16 mouse cellular contexts compared by ENCODE assay signal in the genomic region with DNA sequence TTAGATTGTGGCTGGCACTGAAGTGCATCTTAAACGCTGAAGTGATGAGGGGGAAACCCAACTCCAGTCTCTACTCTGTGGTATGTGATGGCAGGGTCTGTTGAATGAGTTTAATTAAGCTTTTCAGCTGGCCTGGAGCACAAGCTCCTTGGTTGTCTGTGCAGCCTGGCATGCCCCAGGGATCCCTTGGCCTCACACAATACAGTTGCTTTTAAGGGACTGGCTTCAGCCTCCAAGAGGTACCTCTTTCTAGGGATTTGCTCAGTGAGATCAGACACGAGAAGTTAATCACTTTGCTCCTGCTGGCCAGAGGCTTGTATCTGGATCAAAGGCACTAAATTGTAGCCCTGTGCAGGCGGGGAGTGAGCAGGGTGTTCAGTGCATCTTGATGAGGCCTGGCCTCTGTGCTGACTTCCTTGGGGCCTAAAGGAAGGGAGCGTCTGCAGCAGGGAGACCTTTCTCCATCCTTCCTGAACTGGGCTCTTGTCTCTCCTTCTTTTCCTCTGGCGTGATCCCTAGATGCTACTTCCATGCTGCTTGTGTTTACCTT. TPM values are rescaled to one million over a fixed set of nuclear protein-coding genes. Genes with fewer than 3 reads are reported as not detected.
A peak's percentile ranks its signal among the peaks of the same experiment; 100 is the strongest.
DNase-seq lines count a peak whose midpoint lies in the region; ATAC-seq and TF ChIP-seq lines count a peak whose summit lies in the region.
"Had no signal": no experiment of that assay in that cellular context is flagged by ENCODE, and none has a peak within 500 bp of the region (broad histone marks: within the 10 kb centered on the region; RNA-seq: fewer than 3 reads in every experiment).

No protein-coding gene starts in this region.

- H3K4me3 ChIP-seq in embryonic fibroblast, embryonic 13.5 days (ENCODE audit: insufficient read depth, low read length): no peak overlapping the region
- no peak overlapping the region for H3K4me3 ChIP-seq in hindbrain, embryonic 15.5 days
- no peak overlapping the region for H3K4me3 ChIP-seq in midbrain, embryonic 15.5 days
- H3K4me3 ChIP-seq: heart, embryonic 12.5 days had no signal

- H3K9ac ChIP-seq in hindbrain, embryonic 15.5 days: no peak overlapping the region
- no peak overlapping the region for H3K9ac ChIP-seq in midbrain, embryonic 15.5 days
- H3K9ac ChIP-seq: heart, embryonic 12.5 days had no signal

- H3K27ac ChIP-seq in embryonic fibroblast, embryonic 13.5 days (ENCODE audit: insufficient read depth, low read length): 0 out of 2 replicates have a peak overlapping the region, but pooled peaks have one; percentile 62
- H3K27ac ChIP-seq in hindbrain, embryonic 15.5 days (replicated peaks): peak overlapping the region; percentile 18; the same call in 1 of the 2 replicates
- H3K27ac ChIP-seq in midbrain, embryonic 15.5 days: peak overlapping the region; percentile 55

- peaks cover 15% of the 10 kb centered on the region for H3K4me1 ChIP-seq in embryonic fibroblast, embryonic 13.5 days (ENCODE audit: control insufficient read depth, insufficient read depth, low read length)
- H3K4me1 ChIP-seq in hindbrain, embryonic 15.5 days (replicated peaks): peaks cover 20% of the 10 kb centered on the region
- H3K4me1 ChIP-seq in midbrain, embryonic 15.5 days: peaks cover 21% of the 10 kb centered on the region

- H3K9me3 ChIP-seq in hindbrain, embryonic 15.5 days: no peaks in the 10 kb centered on the region
- no peaks in the 10 kb centered on the region for H3K9me3 ChIP-seq in midbrain, embryonic 15.5 days
- H3K9me3 ChIP-seq: heart, embryonic 12.5 days had no signal

- TF ChIP-seq POLR2A in embryonic fibroblast, embryonic 13.5 days (IDR thresholded peaks at IDR 0.05; ENCODE audit: low read depth, low read length): no peak

- H3K4me2 ChIP-seq in hindbrain, embryonic 15.5 days: no peak overlapping the region
- no peak overlapping the region for H3K4me2 ChIP-seq in midbrain, embryonic 15.5 days
- H3K4me2 ChIP-seq: heart, embryonic 12.5 days had no signal

- 0 out of 2 replicates have a peak, but pooled peaks cover 17% of the 10 kb centered on the region for H3K36me3 ChIP-seq in hindbrain, embryonic 15.5 days
- no peaks in the 10 kb centered on the region for H3K36me3 ChIP-seq in midbrain, embryonic 15.5 days (replicated peaks)

- no peak for TF ChIP-seq CTCF in embryonic fibroblast, embryonic 13.5 days (IDR thresholded peaks at IDR 0.05; ENCODE audit: borderline replicate concordance, insufficient read depth, low read length)

- 36% methylated on average over 5 of the region's 5 CpGs for WGBS in hindbrain, embryonic 15.5 days
- WGBS in midbrain, embryonic 15.5 days: 19% methylated on average over 5 of the region's 5 CpGs

- peak; percentile 2 to 23 for DNase-seq in adrenal gland, adult (ENCODE audit: inconsistent age in 2 of 2, low spot score in 1 of 2)
- DNase-seq in adrenal gland, postnatal 4 days (ENCODE audit: low spot score in 2 of 2): no peak
- no peak for DNase-seq in ovary, postnatal 10 days (ENCODE audit: low spot score)
- DNase-seq in kidney, postnatal 25 days: no peak
- DNase-seq: cerebellum, adult 9-10 months; embryo, embryonic 11 days; gastrocnemius, postnatal 14 days; lung, postnatal 36 days; right cerebral cortex, postnatal 4 days; thymus, postnatal 4 days had no signal

- H3K27me3 ChIP-seq in hindbrain, embryonic 15.5 days: no peaks in the 10 kb centered on the region
- no peaks in the 10 kb centered on the region for H3K27me3 ChIP-seq in midbrain, embryonic 15.5 days (replicated peaks)
- H3K27me3 ChIP-seq: CH12.LX; heart, embryonic 12.5 days had no signal

- peak; percentile 52 for ATAC-seq in hindbrain, embryonic 15.5 days (ENCODE audit: low FRiP score, low read depth)
- ATAC-seq in midbrain, embryonic 15.5 days (replicated peaks): peak; percentile 60
- no peak for ATAC-seq in megakaryocyte-erythroid progenitor cell, adult 5-6 weeks (replicated peaks; ENCODE audit: low FRiP score, low TSS enrichment, poor library complexity, severe bottlenecking)

RNA-seq across cellular contexts. Expression of gene Jade1, which starts 48.0 kb away (rescaled TPM):
- 10 to 100 TPM; 57.5 to 59.7 TPM for total RNA-seq in adrenal gland, postnatal 4 days (2021)
- polyA plus RNA-seq in embryonic fibroblast, embryonic 13.5 days (2011; ENCODE audit: insufficient read length, low read depth, missing spikeins): 37.0 and 56.8 TPM in 2 replicates
- 14.2 and 15.7 TPM in 2 replicates for polyA plus RNA-seq in hindbrain, embryonic 15.5 days (2015; fragmentation: Nextera tagmentation; extraction: Ambion mirVana)
- 13.8 and 14.0 TPM in 2 replicates for polyA plus RNA-seq in midbrain, embryonic 15.5 days (2015; fragmentation: Nextera tagmentation; extraction: Ambion mirVana)
- 29.8 and 38.0 TPM in 2 replicates for total RNA-seq in megakaryocyte-erythroid progenitor cell, adult 5-6 weeks (2014; fragmentation: Nextera tagmentation)
- 36.1 and 36.3 TPM in 2 replicates for total RNA-seq in megakaryocyte-erythroid progenitor cell, adult 5-6 weeks (2017)

Comparison
In these comparisons a context has a peak if more than half of its experiments do, and no peak if none do; other contexts are left out.
1. DNase-seq: peak in adrenal gland, adult (2 of 2); none in adrenal gland, postnatal 4 days (0 of 2), ovary, postnatal 10 days (single experiment) and kidney, postnatal 25 days (0 of 2).
2. Peak in every context shown above with its lines, with median percentiles within 50 percentile points of each other: H3K27ac ChIP-seq.